Comparison of ENCODE assay signal across 1 mouse cellular context in the genomic region with DNA sequence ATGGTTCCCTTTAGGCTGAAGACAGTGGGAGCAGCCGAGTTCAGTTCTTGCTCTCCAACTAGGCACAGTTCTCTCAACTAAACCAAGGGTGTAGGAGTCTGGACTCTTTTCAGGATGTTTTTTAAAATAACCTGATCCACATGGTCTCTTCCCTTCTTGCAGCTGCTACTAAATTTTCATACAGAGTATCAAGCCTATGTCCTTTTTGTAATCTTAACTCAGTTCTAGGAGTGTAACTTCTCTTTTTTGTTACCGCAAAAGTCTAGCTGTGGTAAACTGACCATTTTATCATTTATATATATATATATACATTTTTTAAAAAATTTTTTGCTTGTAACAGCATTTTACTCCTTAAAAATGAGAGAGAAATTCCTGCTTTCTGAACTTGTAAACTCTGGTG.
TF ChIP-seq lines count a peak whose summit lies in the region.

No protein-coding gene starts in this region.

TF ChIP-seq in MEL, 35 proteins besides CTCF, POLR2A, EP300 and RAD21 (continued from another document):
- peak; percentile 42; the same call in 1 of the 2 replicates for TF ChIP-seq ETS1 (IDR thresholded peaks at IDR 0.05; ENCODE audit: low read depth, low read length)
- no peak for TF ChIP-seq CHD1 (IDR thresholded peaks at IDR 0.05; ENCODE audit: low read depth, low read length)
- TF ChIP-seq SIN3A (IDR thresholded peaks at IDR 0.05; ENCODE audit: low read length) = peak; percentile 79
- TF ChIP-seq MAZ (IDR thresholded peaks at IDR 0.05; ENCODE audit: low read depth, low read length) = no peak
- TF ChIP-seq BHLHE40 (IDR thresholded peaks at IDR 0.05; ENCODE audit: borderline replicate concordance, low read depth, low read length) = no peak
- 0 out of 2 replicates have a peak, but pooled peaks have one; percentile 4 for TF ChIP-seq USF1 (IDR thresholded peaks at IDR 0.05; ENCODE audit: low read depth, low read length)
- TF ChIP-seq ZNF384 (IDR thresholded peaks at IDR 0.05; ENCODE audit: low read depth, low read length) = peak; percentile 66
- peak; percentile 78 for TF ChIP-seq MXI1 (IDR thresholded peaks at IDR 0.05; ENCODE audit: low read depth, low read length)
- TF ChIP-seq GATA1 (IDR thresholded peaks at IDR 0.05; ENCODE audit: low read depth, low read length) = no peak
- no peak for TF ChIP-seq ZKSCAN1 (IDR thresholded peaks at IDR 0.05; ENCODE audit: low read depth, low read length)
- no peak for TF ChIP-seq MAFK (IDR thresholded peaks at IDR 0.05; ENCODE audit: borderline replicate concordance, low read depth, low read length)
- TF ChIP-seq POLR2AphosphoS2 (IDR thresholded peaks at IDR 0.05; ENCODE audit: low read length) = no peak
- no peak for TF ChIP-seq USF2 (IDR thresholded peaks at IDR 0.05; ENCODE audit: borderline replicate concordance in 1 of 2, insufficient read depth in 1 of 2, low read depth in 1 of 2, low read length in 2 of 2)
- TF ChIP-seq ZC3H11A (IDR thresholded peaks at IDR 0.05; ENCODE audit: low read depth, low read length) = no peak
- no peak for TF ChIP-seq CHD2 (IDR thresholded peaks at IDR 0.05; ENCODE audit: low read length)
- no peak for TF ChIP-seq RCOR1 (IDR thresholded peaks at IDR 0.05; ENCODE audit: low read depth, low read length)
- TF ChIP-seq MYC (IDR thresholded peaks at IDR 0.05; ENCODE audit: low read depth, low read length) = no peak
- TF ChIP-seq ZMIZ1 (IDR thresholded peaks at IDR 0.05; ENCODE audit: low read depth, low read length) = no peak
- no peak for TF ChIP-seq UBTF (IDR thresholded peaks at IDR 0.05; ENCODE audit: borderline replicate concordance, insufficient read depth, low read depth, low read length)
- TF ChIP-seq ELF1 (IDR thresholded peaks at IDR 0.05; ENCODE audit: low read depth, low read length) = no peak
- TF ChIP-seq POLR2AphosphoS5 (IDR thresholded peaks at IDR 0.05; ENCODE audit: borderline replicate concordance, low read depth, low read length) = no peak
